Mouse (Mus musculus): ENCODE data around the gene Cpn1. TPM values are rescaled to one million over a fixed set of nuclear protein-coding genes. Genes with fewer than 3 reads are reported as not detected.

The Cpn1 gene
- total RNA-seq, 1 experiment from 2014 or later = not detected

GRCm38 (mm10) chr19:43924361-43924760 is 62.0 kb downstream of the Cpn1 start:
- ATAC-seq (replicated peaks in 1 of 2; ENCODE audit: insufficient read depth in 1 of 2, low FRiP score in 2 of 2, low TSS enrichment in 1 of 2, low read depth in 1 of 2, poor library complexity in 2 of 2, severe bottlenecking in 2 of 2) = no peak

GRCm38 (mm10) chr19:43922963-43923362 is 63.4 kb downstream of the Cpn1 start:
- ATAC-seq (replicated peaks in 1 of 2; ENCODE audit: insufficient read depth in 1 of 2, low FRiP score in 2 of 2, low TSS enrichment in 1 of 2, low read depth in 1 of 2, poor library complexity in 2 of 2, severe bottlenecking in 2 of 2) = no peak

GRCm38 (mm10) chr19:43921410-43921809 is 64.9 kb downstream of the Cpn1 start:
- 0 out of 4 replicates have a peak, but pooled peaks of 1 of the 2 experiments have one; percentile 18 for ATAC-seq (replicated peaks in 1 of 2; ENCODE audit: insufficient read depth in 1 of 2, low FRiP score in 2 of 2, low TSS enrichment in 1 of 2, low read depth in 1 of 2, poor library complexity in 2 of 2, severe bottlenecking in 2 of 2)

GRCm38 (mm10) chr19:43920453-43921300 is 65.7 kb downstream of the Cpn1 start:
- ATAC-seq (replicated peaks in 1 of 2; ENCODE audit: insufficient read depth in 1 of 2, low FRiP score in 2 of 2, low TSS enrichment in 1 of 2, low read depth in 1 of 2, poor library complexity in 2 of 2, severe bottlenecking in 2 of 2) = no peak

GRCm38 (mm10) chr19:43919841-43920240 is 66.5 kb downstream of the Cpn1 start:
- ATAC-seq (replicated peaks in 1 of 2; ENCODE audit: insufficient read depth in 1 of 2, low FRiP score in 2 of 2, low TSS enrichment in 1 of 2, low read depth in 1 of 2, poor library complexity in 2 of 2, severe bottlenecking in 2 of 2) = no peak

GRCm38 (mm10) chr19:43918834-43919233 is 67.5 kb downstream of the Cpn1 start:
- ATAC-seq (replicated peaks in 1 of 2; ENCODE audit: insufficient read depth in 1 of 2, low FRiP score in 2 of 2, low TSS enrichment in 1 of 2, low read depth in 1 of 2, poor library complexity in 2 of 2, severe bottlenecking in 2 of 2) = no peak

- no peak for ATAC-seq (replicated peaks in 1 of 2; ENCODE audit: insufficient read depth in 1 of 2, low FRiP score in 2 of 2, low TSS enrichment in 1 of 2, low read depth in 1 of 2, poor library complexity in 2 of 2, severe bottlenecking in 2 of 2)
These were observed 68.6 kb downstream of the Cpn1 start for GRCm38 (mm10) chr19:43917763-43918162.

- no peak; a peak in 1 of 4 replicates for ATAC-seq (replicated peaks in 1 of 2; ENCODE audit: insufficient read depth in 1 of 2, low FRiP score in 2 of 2, low TSS enrichment in 1 of 2, low read depth in 1 of 2, poor library complexity in 2 of 2, severe bottlenecking in 2 of 2)
These were observed 69.0 kb downstream of the Cpn1 start for GRCm38 (mm10) chr19:43917406-43917691.

GRCm38 (mm10) chr19:43916586-43917405 is 69.6 kb downstream of the Cpn1 start:
- peak; percentile 39 to 65; a peak in 3 of 4 replicates for ATAC-seq (replicated peaks in 1 of 2; ENCODE audit: insufficient read depth in 1 of 2, low FRiP score in 2 of 2, low TSS enrichment in 1 of 2, low read depth in 1 of 2, poor library complexity in 2 of 2, severe bottlenecking in 2 of 2)

- ATAC-seq (replicated peaks in 1 of 2; ENCODE audit: insufficient read depth in 1 of 2, low FRiP score in 2 of 2, low TSS enrichment in 1 of 2, low read depth in 1 of 2, poor library complexity in 2 of 2, severe bottlenecking in 2 of 2) = no peak
These were observed 70.9 kb downstream of the Cpn1 start for GRCm38 (mm10) chr19:43915431-43915830.

GRCm38 (mm10) chr19:43914986-43915385 is 71.4 kb downstream of the Cpn1 start:
- ATAC-seq (replicated peaks in 1 of 2; ENCODE audit: insufficient read depth in 1 of 2, low FRiP score in 2 of 2, low TSS enrichment in 1 of 2, low read depth in 1 of 2, poor library complexity in 2 of 2, severe bottlenecking in 2 of 2) = no peak

- no peak for ATAC-seq (replicated peaks in 1 of 2; ENCODE audit: insufficient read depth in 1 of 2, low FRiP score in 2 of 2, low TSS enrichment in 1 of 2, low read depth in 1 of 2, poor library complexity in 2 of 2, severe bottlenecking in 2 of 2)
These were observed 73.4 kb downstream of the Cpn1 start for GRCm38 (mm10) chr19:43912775-43913486.

GRCm38 (mm10) chr19:43906492-43906891 is 79.9 kb downstream of the Cpn1 start:
- no peak for ATAC-seq (replicated peaks in 1 of 2; ENCODE audit: insufficient read depth in 1 of 2, low FRiP score in 2 of 2, low TSS enrichment in 1 of 2, low read depth in 1 of 2, poor library complexity in 2 of 2, severe bottlenecking in 2 of 2)

Other genes starting within 250 kb of the Cpn1 start
- 20.9 and 33.3 TPM in 2 replicates for gene Cutc, start 233.6 kb downstream of the Cpn1 start, total RNA-seq (2017)
- 14.4 and 15.1 TPM in 2 replicates for gene Cox15, start 233.6 kb downstream of the Cpn1 start, total RNA-seq (2017)
- 0.88 TPM in 1 of 2 replicates, not detected in the other for gene Abcc2, start 204.4 kb downstream of the Cpn1 start, total RNA-seq (2017)
- gene Dnmbp, start 46.4 kb downstream of the Cpn1 start, total RNA-seq (2017) = 17.4 and 20.1 TPM in 2 replicates
- gene Cyp2c23, start 42.7 kb upstream of the Cpn1 start, total RNA-seq (2017) = not detected in 2 replicates
- 16.9 and 24.0 TPM in 2 replicates for gene Erlin1, start 83.2 kb upstream of the Cpn1 start, total RNA-seq (2017)
- 58.9 and 63.9 TPM in 2 replicates for gene Chuk, start 120.9 kb upstream of the Cpn1 start, total RNA-seq (2017)
- gene Cwf19l1, start 149.3 kb upstream of the Cpn1 start, total RNA-seq (2017) = 24.7 and 41.4 TPM in 2 replicates
- gene Bloc1s2, start 159.9 kb upstream of the Cpn1 start, total RNA-seq (2017) = 35.1 and 65.0 TPM in 2 replicates
- gene Pkd2l1, start 205.9 kb upstream of the Cpn1 start, total RNA-seq (2017) = not detected in 2 replicates
- gene Scd3, start 216.7 kb upstream of the Cpn1 start, total RNA-seq (2017) = 0.06 and 0.20 TPM in 2 replicates